Mouse (Mus musculus): ENCODE measurements at regions not wholly inside any gene's neighbourhood (a gene's known extent, or its start where the extent isn't known, plus 50 kb on each side); places are given as distances from the start of the nearest gene placed in this dataset.

DNA sequence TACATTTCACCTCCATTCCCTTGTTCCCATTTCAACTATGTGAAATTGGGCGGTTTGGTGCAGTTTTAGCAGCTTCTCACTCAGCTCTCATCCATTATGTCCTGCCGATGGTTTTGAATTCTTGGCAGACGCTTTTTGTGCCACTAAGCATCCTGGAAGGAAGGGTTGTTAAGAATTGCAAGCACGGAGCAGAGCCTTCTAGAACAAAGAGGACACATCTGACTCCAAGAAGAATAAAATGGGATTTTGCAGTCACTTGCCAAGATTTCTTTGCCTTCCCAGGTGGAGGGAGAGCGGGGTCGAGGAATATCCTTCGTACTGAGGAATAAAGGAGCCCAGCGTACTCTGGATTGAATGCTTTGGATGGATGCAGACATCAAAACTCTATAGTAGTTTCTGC, 176.7 kb upstream of the Cep162 start:
- TF ChIP-seq CTCF (IDR thresholded peaks at IDR 0.05; ENCODE audit: borderline replicate concordance, insufficient read depth, low read depth, low read length) (no peak), POLR2A (IDR thresholded peaks at IDR 0.05; ENCODE audit: borderline replicate concordance, insufficient read depth, low read length) (no peak)

All from cerebellum, adult 2 months (tissue).